Mouse (Mus musculus) erythroblast, embryonic 14.5 days (primary cell): ENCODE measurements around the gene Prune2.

Source experiments
- GATA1 ChIP-seq: IDR thresholded peaks from 2 replicates; pipeline ENCODE4 v1.6.1; 2012; ENCODE audit warnings: low read length, inconsistent platforms, mixed read lengths
- TAL1 ChIP-seq: IDR thresholded peaks from 3 replicates; pipeline ENCODE4 v1.6.1; 2012; ENCODE audit warnings: low read length, inconsistent platforms, mixed read lengths

GRCm38 (mm10) chr19:17241206-17241605 is 285.3 kb downstream of the Prune2 start:
- TF ChIP-seq GATA1 (no peak), TAL1 (no peak)
